Mouse (Mus musculus): ENCODE results near the gene Aif1.

DNA sequence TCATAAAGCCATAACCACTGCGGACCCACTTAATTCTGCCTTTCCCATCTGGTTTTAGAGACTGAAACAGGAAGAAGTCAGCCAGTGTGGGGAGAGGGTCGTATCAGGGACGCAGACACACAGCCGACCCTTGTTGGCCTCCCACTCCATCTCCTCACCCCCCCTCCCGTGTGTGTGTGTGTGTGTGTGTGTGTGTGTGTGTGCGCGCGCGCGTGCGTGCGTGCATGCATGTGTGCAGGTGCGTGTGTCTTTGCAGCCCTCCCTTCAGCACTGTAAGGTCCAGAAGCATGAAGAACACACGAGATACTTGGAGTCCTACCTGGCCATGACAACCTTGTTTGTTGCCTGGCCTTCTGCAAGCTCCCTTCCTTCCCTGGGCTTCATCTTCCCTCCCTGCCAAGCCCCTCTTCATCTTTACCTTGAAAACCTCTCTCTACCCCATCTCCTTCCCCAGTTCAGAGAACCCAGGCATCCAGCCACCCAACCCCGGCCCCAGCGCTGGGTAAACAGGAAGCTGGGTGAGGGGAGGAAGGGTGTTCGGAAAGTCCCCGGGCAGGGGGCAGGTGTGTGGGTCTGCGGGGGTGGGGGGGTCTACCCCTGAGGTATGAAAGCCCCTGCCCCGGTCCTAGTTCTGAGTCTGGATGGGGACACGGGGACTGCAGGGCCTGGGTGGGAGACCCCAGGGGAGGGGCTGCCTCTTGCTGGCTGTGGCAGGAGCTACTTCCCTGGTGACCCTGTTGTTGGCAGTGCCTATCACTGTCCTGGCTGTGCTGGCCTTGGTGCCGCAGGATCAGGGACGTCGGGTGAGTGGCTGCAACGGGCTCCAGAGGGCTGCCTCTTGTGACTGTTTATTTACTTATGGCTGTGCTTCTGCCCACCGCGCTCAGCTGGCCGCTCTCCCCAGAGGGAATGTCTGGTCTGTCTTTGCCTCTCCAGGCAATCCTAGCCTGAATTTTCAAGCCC is 18.3 kb upstream of the Aif1 start, which contains the start of gene Ltb:
- TF ChIP-seq POLR2A (IDR thresholded peaks at IDR 0.05; ENCODE audit: borderline replicate concordance, insufficient read depth, low read length) (no peak), CTCF (IDR thresholded peaks at IDR 0.05; ENCODE audit: borderline replicate concordance, insufficient read depth, low read depth, low read length) (no peak)

All from cerebellum, adult 2 months (tissue).